Mouse (Mus musculus) ES-Bruce4 (cell line): ENCODE results near the gene 4930415O20Rik. TPM values are rescaled to one million over a fixed set of nuclear protein-coding genes. Genes with fewer than 3 reads are reported as not detected.

Experiments
- H3K27ac ChIP-seq: 2 replicates; pipeline ENCODE4 v1.5.1; 2012; ENCODE audit warnings: low read length, inconsistent platforms; ENCODE audit not compliant: insufficient read depth
- H3K27me3 ChIP-seq: 2 replicates; pipeline ENCODE4 v1.6.1; 2012; ENCODE audit warnings: mild to moderate bottlenecking, low read length, inconsistent platforms; ENCODE audit not compliant: control insufficient read depth, poor library complexity, insufficient read depth, severe bottlenecking
- H3K36me3 ChIP-seq: 2 replicates; pipeline ENCODE4 v1.6.1; 2012; ENCODE audit warnings: inconsistent platforms, mild to moderate bottlenecking, low read length, moderate library complexity; ENCODE audit not compliant: control insufficient read depth, poor library complexity, insufficient read depth, severe bottlenecking
- H3K4me1 ChIP-seq: one replicate; pipeline ENCODE4 v1.8.1; 2011; ENCODE audit warnings: low read length; ENCODE audit not compliant: control insufficient read depth, insufficient read depth
- H3K4me3 ChIP-seq: 2 replicates; pipeline ENCODE4 v1.5.1; 2011; ENCODE audit warnings: low read depth, mild to moderate bottlenecking, low read length
- H3K9ac ChIP-seq: 2 replicates; pipeline ENCODE4 v1.6.1; 2012; ENCODE audit warnings: low read depth, mild to moderate bottlenecking, inconsistent platforms; ENCODE audit not compliant: poor library complexity, severe bottlenecking
- H3K9me3 ChIP-seq: replicated peaks from 2 replicates; pipeline ENCODE4 v1.6.1; 2012; ENCODE audit warnings: mild to moderate bottlenecking, low read length, inconsistent platforms; ENCODE audit not compliant: control insufficient read depth, poor library complexity, insufficient read depth, severe bottlenecking
- CTCF ChIP-seq: IDR thresholded peaks from one replicate; pipeline ENCODE4 v1.8.1; 2011; ENCODE audit warnings: low read depth, low read length
- EP300 ChIP-seq: IDR thresholded peaks from 2 replicates; pipeline ENCODE4 v1.6.1; 2011; ENCODE audit warnings: low read depth, low read length; ENCODE audit not compliant: insufficient read depth
- POLR2A ChIP-seq: IDR thresholded peaks from one replicate; pipeline ENCODE4 v1.8.1; 2011; ENCODE audit warnings: low read length; ENCODE audit not compliant: insufficient read depth
- polyA plus RNA-seq: library from polyadenylated mRNA; stranded (reverse); fragments of >200 nt; gene quantifications from 2 replicates; pipeline ENCODE4 v1.2.4, GENCODE M21; 2011; ENCODE audit warnings: low read depth; ENCODE audit not compliant: missing spikeins, insufficient read depth, insufficient read length

Gene 4930415O20Rik
- polyA plus RNA-seq, 1 experiment, result 2.6 TPM

DNA sequence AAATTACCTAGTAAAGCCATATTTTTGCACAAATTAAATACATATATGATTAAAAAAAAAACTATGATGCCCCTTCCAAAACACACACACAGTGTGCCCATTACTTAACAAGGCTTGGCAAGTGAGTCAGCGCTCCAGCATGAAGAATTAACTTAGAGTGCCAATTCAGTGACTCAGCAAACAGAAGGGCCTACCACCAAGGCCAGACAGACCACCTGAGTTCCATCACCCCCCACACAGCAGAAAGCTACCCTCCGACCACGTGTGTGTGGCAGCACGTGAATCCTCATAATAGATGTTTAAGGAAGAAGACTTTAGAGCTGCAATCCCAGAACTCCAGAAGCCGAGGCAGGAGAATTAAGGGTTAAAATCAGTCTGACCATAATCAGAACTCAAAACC, 38.5 kb upstream of the 4930415O20Rik start:
- TF ChIP-seq EP300, result no peak
- TF ChIP-seq POLR2A, result no peak
- no peak for TF ChIP-seq CTCF
- peaks cover 56% of the 10 kb centered on the region for H3K36me3 ChIP-seq
- H3K9me3 ChIP-seq, result no peaks in the 10 kb centered on the region
- H3K9ac ChIP-seq, result peak overlapping the region; percentile 96
- no peak overlapping the region for H3K27ac ChIP-seq
- H3K27me3 ChIP-seq, result no peaks in the 10 kb centered on the region
- peak overlapping the region; percentile 71 for H3K4me3 ChIP-seq
- H3K4me1 ChIP-seq, result peaks cover 2% of the 10 kb centered on the region

- no peaks in the 10 kb centered on the region for H3K9me3 ChIP-seq
- H3K4me3 ChIP-seq, result peak overlapping the region; percentile 83
- no peaks in the 10 kb centered on the region for H3K27me3 ChIP-seq
- no peak for TF ChIP-seq EP300
- no peak for TF ChIP-seq CTCF
- no peak for TF ChIP-seq POLR2A
- peaks cover 48% of the 10 kb centered on the region for H3K36me3 ChIP-seq
- peak overlapping the region; percentile 96 for H3K9ac ChIP-seq
- H3K4me1 ChIP-seq, result no peaks in the 10 kb centered on the region
- H3K27ac ChIP-seq, result peak overlapping the region; percentile 68
Measured at GRCm38 (mm10) chr15:98533035-98533531, 37.7 kb upstream of the 4930415O20Rik start.

- peak within 1 kb of the TSS; percentile 83 for H3K4me3 ChIP-seq
- peak within 1 kb of the TSS; percentile 96 for H3K9ac ChIP-seq
- peak within 1 kb of the TSS; percentile 68 for H3K27ac ChIP-seq
- no peaks in the 10 kb centered on the region for H3K4me1 ChIP-seq
- H3K36me3 ChIP-seq, result peaks cover 42% of the 10 kb centered on the region
- no peak for TF ChIP-seq CTCF
- no peak for TF ChIP-seq EP300
- TF ChIP-seq POLR2A, result no peak
- H3K27me3 ChIP-seq, result no peaks in the 10 kb centered on the region
- no peaks in the 10 kb centered on the region for H3K9me3 ChIP-seq
Measured at GRCm38 (mm10) chr15:98533881-98534627, 36.8 kb upstream of the 4930415O20Rik start, which contains the start of gene Kansl2. Gene Kansl2, minus strand, starts transcription at chr15:98534264.

DNA sequence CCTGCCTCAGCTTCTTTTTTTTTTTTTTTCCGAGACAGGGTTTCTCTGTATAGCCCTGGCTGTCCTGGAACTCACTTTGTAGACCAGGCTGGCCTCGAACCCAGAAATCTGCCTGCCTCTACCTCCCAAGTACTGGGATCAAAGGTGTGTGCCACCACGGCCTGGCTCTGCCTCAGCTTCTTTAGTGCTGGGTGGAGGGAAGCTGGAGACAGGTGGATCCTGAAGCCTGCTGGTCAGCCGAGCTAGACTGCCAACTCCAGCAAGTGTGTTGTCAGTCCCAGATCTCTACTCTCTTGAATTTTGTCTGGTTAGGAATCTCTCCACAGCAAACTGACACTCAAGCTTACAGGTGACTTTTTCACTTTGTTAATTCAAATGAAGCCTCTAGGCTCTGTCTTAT, 34.9 kb upstream of the 4930415O20Rik start:
- no peak for TF ChIP-seq EP300
- TF ChIP-seq CTCF, result no peak
- TF ChIP-seq POLR2A, result no peak
- no peaks in the 10 kb centered on the region for H3K9me3 ChIP-seq
- H3K9ac ChIP-seq, result no peak overlapping the region
- H3K36me3 ChIP-seq, result peaks cover 34% of the 10 kb centered on the region
- H3K4me3 ChIP-seq, result no peak overlapping the region
- no peak overlapping the region for H3K27ac ChIP-seq
- no peaks in the 10 kb centered on the region for H3K4me1 ChIP-seq
- H3K27me3 ChIP-seq, result no peaks in the 10 kb centered on the region

- Histone ChIP-seq H3K36me3 (peaks cover 29% of the 10 kb centered on the region), H3K27ac (no peak overlapping the region), H3K4me3 (no peak overlapping the region), H3K27me3 (no peaks in the 10 kb centered on the region), H3K9ac (no peak overlapping the region), H3K9me3 (no peaks in the 10 kb centered on the region), H3K4me1 (no peaks in the 10 kb centered on the region)
- TF ChIP-seq EP300, result no peak
- TF ChIP-seq CTCF, result no peak
- TF ChIP-seq POLR2A, result no peak
Measured at GRCm38 (mm10) chr15:98536828-98537510, 33.8 kb upstream of the 4930415O20Rik start.
